ENCODE assay signal across 27 mouse cellular contexts in the genomic region with DNA sequence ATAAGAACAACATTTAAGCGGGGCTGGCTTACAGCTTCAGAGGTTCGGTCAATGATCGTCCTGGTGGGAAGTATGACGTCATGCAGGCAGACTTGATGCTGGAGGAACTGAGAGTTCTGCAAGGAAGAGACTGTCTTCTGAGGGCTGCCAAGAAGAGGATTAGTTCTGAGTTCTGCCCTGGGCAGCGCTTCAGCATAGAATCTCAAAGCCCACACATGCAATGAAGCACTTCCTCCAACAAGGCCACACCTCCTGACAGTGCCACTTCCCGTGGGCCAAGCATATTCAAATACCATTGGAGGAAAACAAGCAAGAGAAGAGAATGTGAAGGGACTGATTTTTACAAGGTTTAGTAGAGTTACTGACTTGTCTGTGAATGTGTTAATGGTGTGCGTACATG. TPM values are rescaled to one million over a fixed set of nuclear protein-coding genes. Genes with fewer than 3 reads are reported as not detected.
A peak's percentile ranks its signal among the peaks of the same experiment; 100 is the strongest.
DNase-seq lines count a peak whose midpoint lies in the region; ATAC-seq and TF ChIP-seq lines count a peak whose summit lies in the region.
"Had no signal": no experiment of that assay in that cellular context is flagged by ENCODE, and none has a peak within 500 bp of the region (broad histone marks: within the 10 kb centered on the region; RNA-seq: fewer than 3 reads in every experiment).

No protein-coding gene starts in this region.

- no peak overlapping the region for H3K4me3 ChIP-seq in embryonic facial prominence, embryonic 12.5 days
- H3K4me3 ChIP-seq in embryonic facial prominence, embryonic 10.5 days, result no peak overlapping the region
- no peak overlapping the region for H3K4me3 ChIP-seq in midbrain, embryonic 11.5 days (ENCODE audit: low read depth, low read length)
- H3K4me3 ChIP-seq in midbrain, embryonic 16.5 days (ENCODE audit: low read depth, low read length), result no peak overlapping the region
- H3K4me3 ChIP-seq in left cerebral cortex, adult 2 months, result no peak overlapping the region
- H3K4me3 ChIP-seq: embryonic facial prominence, embryonic 15.5 days; forebrain, embryonic 12.5 days; forebrain, embryonic 15.5 days; heart, embryonic 15.5 days had no signal

- H3K4me2 ChIP-seq in embryonic facial prominence, embryonic 12.5 days (replicated peaks), result no peak overlapping the region
- H3K4me2 ChIP-seq in midbrain, embryonic 11.5 days, result no peak overlapping the region
- H3K4me2 ChIP-seq in midbrain, embryonic 16.5 days (ENCODE audit: low read length), result no peak overlapping the region
- H3K4me2 ChIP-seq: embryonic facial prominence, embryonic 15.5 days; forebrain, embryonic 12.5 days; forebrain, embryonic 15.5 days; heart, embryonic 11.5 days; heart, embryonic 15.5 days; hindbrain, embryonic 14.5 days had no signal

- intact Hi-C loops in left cerebral cortex, adult 2 months (cut with DNase I), result no loop called here

- ATAC-seq in embryonic facial prominence, embryonic 12.5 days (ENCODE audit: insufficient number of reproducible peaks, insufficient read depth, low FRiP score, low TSS enrichment), result peak; percentile 15; the same call in 1 of the 2 replicates
- no peak for ATAC-seq in midbrain, embryonic 11.5 days (ENCODE audit: low FRiP score)
- no peak for ATAC-seq in midbrain, embryonic 16.5 days
- peak; percentile 55 for ATAC-seq in granulocyte monocyte progenitor cell, adult 5-6 weeks (replicated peaks; ENCODE audit: poor library complexity, severe bottlenecking)
- ATAC-seq: forebrain, embryonic 15.5 days; hindbrain, postnatal 0 days; inflammation-experienced regulatory T-cells, adult 6 months had no signal

- no peaks in the 10 kb centered on the region for H3K4me1 ChIP-seq in embryonic facial prominence, embryonic 12.5 days
- peaks cover 14% of the 10 kb centered on the region; the same call in 1 of the 2 replicates for H3K4me1 ChIP-seq in embryonic facial prominence, embryonic 10.5 days
- peaks cover 11% of the 10 kb centered on the region for H3K4me1 ChIP-seq in midbrain, embryonic 11.5 days (ENCODE audit: control insufficient read depth, insufficient read depth, low read length)
- H3K4me1 ChIP-seq in midbrain, embryonic 16.5 days (ENCODE audit: control insufficient read depth, insufficient read depth, low read length), result 0 out of 2 replicates have a peak, but pooled peaks cover 2% of the 10 kb centered on the region
- H3K4me1 ChIP-seq: embryonic facial prominence, embryonic 15.5 days; heart, embryonic 15.5 days had no signal

- no peak for DNase-seq in embryonic facial prominence, embryonic 10.5 days (ENCODE audit: low spot score)
- peak; percentile 54 for DNase-seq in midbrain, embryonic 11.5 days (ENCODE audit: low spot score, missing footprints)
- peak; percentile 6 for DNase-seq in skeletal muscle tissue, adult 2 months (ENCODE audit: low read depth, low spot score)
- DNase-seq in urinary bladder, postnatal 4 days (ENCODE audit: low spot score in 2 of 2), result no peak
- DNase-seq in left cerebral cortex, adult 2 months (ENCODE audit: extremely low spot score in 1 of 2, low spot score in 2 of 2), result no peak
- DNase-seq: adrenal gland, adult 2 months; adrenal gland, postnatal 14 days; cerebellum, adult 11-12 months; cerebellum, adult 8-10 months; cerebellum, postnatal 10 days; cerebellum, postnatal 36 days; embryo, embryonic 11 days; gastrocnemius, postnatal 25 days; heart, postnatal 10 days; heart, postnatal 36 days had no signal

- no peaks in the 10 kb centered on the region for H3K27me3 ChIP-seq in embryonic facial prominence, embryonic 12.5 days
- H3K27me3 ChIP-seq in embryonic facial prominence, embryonic 10.5 days (replicated peaks; ENCODE audit: low read depth, poor library complexity, severe bottlenecking), result no peaks in the 10 kb centered on the region
- H3K27me3 ChIP-seq in midbrain, embryonic 11.5 days (ENCODE audit: control insufficient read depth, insufficient read depth, low read length), result no peaks in the 10 kb centered on the region
- no peaks in the 10 kb centered on the region for H3K27me3 ChIP-seq in midbrain, embryonic 16.5 days (ENCODE audit: control insufficient read depth, insufficient read depth, low read depth, low read length)
- H3K27me3 ChIP-seq: embryonic facial prominence, embryonic 15.5 days; forebrain, embryonic 12.5 days; forebrain, embryonic 15.5 days; heart, embryonic 15.5 days had no signal

- 91% methylated on average over 7 of the region's 7 CpGs for WGBS in embryonic facial prominence, embryonic 12.5 days
- 92% methylated on average over 7 of the region's 7 CpGs for WGBS in embryonic facial prominence, embryonic 10.5 days
- 92% methylated on average over 7 of the region's 7 CpGs for WGBS in midbrain, embryonic 11.5 days
- 94% methylated on average over 7 of the region's 7 CpGs for WGBS in midbrain, embryonic 16.5 days

- no peak overlapping the region for H3K9ac ChIP-seq in embryonic facial prominence, embryonic 12.5 days
- H3K9ac ChIP-seq in midbrain, embryonic 11.5 days (ENCODE audit: low read length), result no peak overlapping the region
- H3K9ac ChIP-seq in midbrain, embryonic 16.5 days (ENCODE audit: low read depth, low read length), result no peak overlapping the region
- H3K9ac ChIP-seq: embryonic facial prominence, embryonic 15.5 days; forebrain, embryonic 12.5 days; forebrain, embryonic 15.5 days; heart, embryonic 15.5 days; hindbrain, embryonic 14.5 days had no signal

- no peaks in the 10 kb centered on the region for H3K36me3 ChIP-seq in embryonic facial prominence, embryonic 12.5 days
- H3K36me3 ChIP-seq in embryonic facial prominence, embryonic 10.5 days (replicated peaks), result no peaks in the 10 kb centered on the region
- H3K36me3 ChIP-seq in midbrain, embryonic 11.5 days (ENCODE audit: control insufficient read depth, insufficient read depth, low read length), result no peaks in the 10 kb centered on the region
- H3K36me3 ChIP-seq in midbrain, embryonic 16.5 days (ENCODE audit: control insufficient read depth, insufficient read depth, low read length), result no peaks in the 10 kb centered on the region
- H3K36me3 ChIP-seq: embryonic facial prominence, embryonic 15.5 days; forebrain, embryonic 12.5 days; forebrain, embryonic 15.5 days; G1E; heart, embryonic 15.5 days had no signal

- H3K27ac ChIP-seq in embryonic facial prominence, embryonic 12.5 days, result no peak overlapping the region
- H3K27ac ChIP-seq in embryonic facial prominence, embryonic 10.5 days (replicated peaks), result no peak overlapping the region
- no peak overlapping the region for H3K27ac ChIP-seq in midbrain, embryonic 11.5 days (ENCODE audit: low read depth, low read length)
- H3K27ac ChIP-seq in midbrain, embryonic 16.5 days (ENCODE audit: low read length), result no peak overlapping the region
- no peak overlapping the region for H3K27ac ChIP-seq in left cerebral cortex, adult 2 months
- H3K27ac ChIP-seq: embryonic facial prominence, embryonic 15.5 days; forebrain, embryonic 12.5 days; forebrain, embryonic 15.5 days; heart, embryonic 15.5 days; hindbrain, embryonic 14.5 days; hindbrain, postnatal 0 days had no signal

- no peak for TF ChIP-seq CTCF in left cerebral cortex, adult 2 months (IDR thresholded peaks at IDR 0.05)

- H3K9me3 ChIP-seq in embryonic facial prominence, embryonic 12.5 days, result no peaks in the 10 kb centered on the region
- H3K9me3 ChIP-seq in embryonic facial prominence, embryonic 10.5 days, result no peaks in the 10 kb centered on the region
- H3K9me3 ChIP-seq in midbrain, embryonic 11.5 days (ENCODE audit: control insufficient read depth, low read length), result no peaks in the 10 kb centered on the region; the same call in 1 of the 2 replicates
- no peaks in the 10 kb centered on the region for H3K9me3 ChIP-seq in midbrain, embryonic 16.5 days (replicated peaks; ENCODE audit: control insufficient read depth, low read length, poor library complexity, severe bottlenecking)
- H3K9me3 ChIP-seq: embryonic facial prominence, embryonic 15.5 days; forebrain, embryonic 12.5 days; forebrain, embryonic 15.5 days; G1E; heart, embryonic 15.5 days had no signal

RNA-seq across cellular contexts. Expression of gene Naa30, which starts 31.3 kb away (rescaled TPM):
- polyA plus RNA-seq in embryonic facial prominence, embryonic 12.5 days (2016; fragmentation: Nextera tagmentation; extraction: Ambion mirVana), result 18.1 and 20.7 TPM in 2 replicates
- 8.5 and 8.7 TPM in 2 replicates for polyA plus RNA-seq in embryonic facial prominence, embryonic 10.5 days (2016; fragmentation: Nextera tagmentation; extraction: Ambion mirVana)
- 18.1 and 19.4 TPM in 2 replicates for polyA plus RNA-seq in midbrain, embryonic 11.5 days (2014; fragmentation: Nextera tagmentation; extraction: Ambion mirVana)
- 12.2 and 12.4 TPM in 2 replicates for polyA plus RNA-seq in midbrain, embryonic 16.5 days (2015; fragmentation: Nextera tagmentation; extraction: Ambion mirVana)
- 16.8 and 20.4 TPM in 2 replicates for total RNA-seq in granulocyte monocyte progenitor cell, adult 5-6 weeks (2014; fragmentation: Nextera tagmentation)
- total RNA-seq in granulocyte monocyte progenitor cell, adult 5-6 weeks (2017), result 33.7 and 41.3 TPM in 2 replicates
- 10 to 100 TPM; 36.3 to 42.4 TPM for total RNA-seq in left cerebral cortex, adult 2 months (2021)

Comparison
In these comparisons a context has a peak if more than half of its experiments do, and no peak if none do; other contexts are left out.
1. ATAC-seq: peak in embryonic facial prominence, embryonic 12.5 days (single experiment) and granulocyte monocyte progenitor cell, adult 5-6 weeks (single experiment); none in midbrain, embryonic 11.5 days (single experiment) and midbrain, embryonic 16.5 days (single experiment).
2. DNase-seq: peak in midbrain, embryonic 11.5 days (single experiment) and skeletal muscle tissue, adult 2 months (single experiment); none in embryonic facial prominence, embryonic 10.5 days (single experiment), urinary bladder, postnatal 4 days (0 of 2) and left cerebral cortex, adult 2 months (0 of 2).